31 mouse cellular contexts compared by ENCODE assay signal in the genomic region with DNA sequence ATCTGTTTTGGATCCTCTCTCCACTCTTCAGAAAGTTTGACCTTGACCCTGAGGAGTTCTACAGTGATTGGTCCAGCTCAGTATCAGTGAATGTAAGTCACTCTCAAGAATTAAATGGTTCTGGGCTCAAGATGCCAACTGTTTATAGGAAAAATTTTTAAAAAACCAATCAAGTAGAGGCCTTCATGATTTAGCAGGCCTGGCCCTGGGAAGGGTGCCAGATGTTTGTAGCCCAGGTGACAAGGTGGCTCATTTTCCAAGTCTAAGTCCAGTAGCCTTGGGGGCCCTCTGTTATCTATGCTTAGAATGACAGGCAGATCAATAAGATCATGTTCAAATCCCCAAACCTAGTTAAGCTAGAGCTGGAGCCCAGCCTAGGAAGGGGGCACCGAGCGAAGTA.
"Had no signal": no experiment of that assay in that cellular context is flagged by ENCODE, and none has a peak within 500 bp of the region (broad histone marks: within the 10 kb centered on the region; RNA-seq: fewer than 3 reads in every experiment).

No protein-coding gene starts in this region.

- H3K9me3 ChIP-seq: limb, embryonic 10.5 days; limb, embryonic 12.5 days; limb, embryonic 13.5 days; limb, embryonic 15.5 days; liver, embryonic 12.5 days; liver, embryonic 13.5 days; liver, embryonic 15.5 days; lung, embryonic 15.5 days; megakaryocyte, embryonic 14.5 days; midbrain, embryonic 10.5 days; midbrain, embryonic 12.5 days; midbrain, embryonic 13.5 days; midbrain, embryonic 15.5 days; neural tube, embryonic 12.5 days; neural tube, embryonic 13.5 days had no signal

- H3K4me1 ChIP-seq: limb, embryonic 10.5 days; limb, embryonic 12.5 days; limb, embryonic 13.5 days; limb, embryonic 15.5 days; liver, embryonic 12.5 days; liver, embryonic 13.5 days; liver, embryonic 15.5 days; lung, embryonic 15.5 days; megakaryocyte, embryonic 14.5 days; midbrain, embryonic 10.5 days; midbrain, embryonic 12.5 days; midbrain, embryonic 13.5 days; midbrain, embryonic 15.5 days; neural tube, embryonic 12.5 days; neural tube, embryonic 13.5 days had no signal

- ATAC-seq: liver, embryonic 12.5 days; liver, postnatal 0 days; midbrain, embryonic 13.5 days; midbrain, embryonic 15.5 days; midbrain, embryonic 16.5 days had no signal

- H3K27ac ChIP-seq: left cerebral cortex, adult 2 months; limb, embryonic 10.5 days; limb, embryonic 12.5 days; limb, embryonic 13.5 days; limb, embryonic 15.5 days; liver, embryonic 12.5 days; liver, embryonic 13.5 days; liver, embryonic 14.5 days; liver, embryonic 15.5 days; lung, embryonic 15.5 days; macrophage; midbrain, embryonic 10.5 days; midbrain, embryonic 12.5 days; midbrain, embryonic 13.5 days; midbrain, embryonic 15.5 days; neural tube, embryonic 12.5 days; neural tube, embryonic 13.5 days had no signal

- H3K9ac ChIP-seq: limb, embryonic 12.5 days; limb, embryonic 13.5 days; limb, embryonic 15.5 days; liver, embryonic 12.5 days; liver, embryonic 13.5 days; liver, embryonic 14.5 days; liver, embryonic 15.5 days; liver, postnatal 0 days; lung, embryonic 15.5 days; midbrain, embryonic 12.5 days; midbrain, embryonic 13.5 days; midbrain, embryonic 15.5 days; neural tube, embryonic 12.5 days; neural tube, embryonic 13.5 days had no signal

- H3K4me2 ChIP-seq: limb, embryonic 12.5 days; limb, embryonic 13.5 days; limb, embryonic 15.5 days; liver, embryonic 12.5 days; liver, embryonic 13.5 days; liver, embryonic 15.5 days; lung, embryonic 15.5 days; midbrain, embryonic 11.5 days; midbrain, embryonic 12.5 days; midbrain, embryonic 13.5 days; midbrain, embryonic 15.5 days; neural tube, embryonic 12.5 days; neural tube, embryonic 13.5 days had no signal

- H3K27me3 ChIP-seq: limb, embryonic 12.5 days; limb, embryonic 13.5 days; limb, embryonic 15.5 days; liver, embryonic 12.5 days; liver, embryonic 13.5 days; liver, embryonic 15.5 days; lung, embryonic 15.5 days; megakaryocyte, embryonic 14.5 days; midbrain, embryonic 12.5 days; midbrain, embryonic 13.5 days; midbrain, embryonic 15.5 days; neural tube, embryonic 12.5 days; neural tube, embryonic 13.5 days had no signal

- DNase-seq: left cerebral cortex, postnatal 4 days; liver; liver, embryonic 13.5 days; liver, postnatal 0 days; lung, adult 18-20 months; lung, adult 2 months; lung, postnatal 10 days; lung, postnatal 14 days; lung, postnatal 36 days; lung, postnatal 4 days; midbrain, embryonic 14.5 days had no signal

- H3K4me3 ChIP-seq: left cerebral cortex, adult 2 months; limb, embryonic 10.5 days; limb, embryonic 12.5 days; limb, embryonic 13.5 days; limb, embryonic 15.5 days; liver, embryonic 12.5 days; liver, embryonic 13.5 days; liver, embryonic 15.5 days; lung, embryonic 15.5 days; megakaryocyte, embryonic 14.5 days; midbrain, embryonic 10.5 days; midbrain, embryonic 12.5 days; midbrain, embryonic 13.5 days; midbrain, embryonic 15.5 days; myocyte; neural tube, embryonic 12.5 days; neural tube, embryonic 13.5 days had no signal

- H3K36me3 ChIP-seq: limb, embryonic 10.5 days; limb, embryonic 12.5 days; limb, embryonic 13.5 days; limb, embryonic 15.5 days; liver, embryonic 12.5 days; liver, embryonic 13.5 days; liver, embryonic 15.5 days; lung, embryonic 15.5 days; midbrain, embryonic 10.5 days; midbrain, embryonic 12.5 days; midbrain, embryonic 13.5 days; midbrain, embryonic 15.5 days; neural tube, embryonic 12.5 days; neural tube, embryonic 13.5 days had no signal
